Mouse (Mus musculus) CH12.LX (cell line): ENCODE results near the gene Olfr616. TPM values are rescaled to one million over a fixed set of nuclear protein-coding genes. Genes with fewer than 3 reads are reported as not detected.
"Not testable (repeated sequence)": the region's sequence is repeated elsewhere in the genome, so short reads cannot be mapped to it uniquely, and the experiment has no call there.

Experiments used
- DNase-seq: peaks from one replicate; pipeline ENCODE4 v3.0.0-alpha.2; 2013; ENCODE audit errors: extremely low read depth
- H3K27ac ChIP-seq: 2 replicates; pipeline ENCODE4 v1.5.1; 2012; ENCODE audit warnings: low read depth, mild to moderate bottlenecking, control low read depth, moderate library complexity; ENCODE audit not compliant: insufficient read depth
- H3K27me3 ChIP-seq: replicated peaks from 2 replicates; pipeline ENCODE3; 2012; ENCODE audit warnings: inconsistent platforms
- H3K36me3 ChIP-seq, 2 experiments: replicated peaks in 1 of 2; 2 replicates each; pipeline versions ENCODE3 to v1.6.1; 2012; ENCODE audit warnings: inconsistent platforms in 1 of 2, low read length in 1 of 2, mild to moderate bottlenecking in 1 of 2, mixed read lengths in 1 of 2, moderate library complexity in 1 of 2; ENCODE audit not compliant: control insufficient read depth in 1 of 2, insufficient read depth in 1 of 2
- H3K4me1 ChIP-seq, 2 experiments: 2 replicates each; pipeline ENCODE4 v1.6.1; 2012; ENCODE audit warnings: inconsistent platforms in 1 of 2, moderate library complexity in 1 of 2; ENCODE audit not compliant: insufficient read depth in 2 of 2, control insufficient read depth in 1 of 2
- H3K4me2 ChIP-seq: 2 replicates; pipeline ENCODE4 v1.6.1; 2012; ENCODE audit warnings: low read depth, mild to moderate bottlenecking, control low read depth; ENCODE audit not compliant: poor library complexity, insufficient read depth, severe bottlenecking
- H3K4me3 ChIP-seq, 3 experiments: fragments of 150-350 bp in 1 of 3; sonication (generic) in 1 of 3; replicated peaks in 1 of 3; 2 replicates each; pipeline versions ENCODE3 to v1.5.1; 2011 to 2012; ENCODE audit warnings: low read depth in 2 of 3, low read length in 2 of 3, mild to moderate bottlenecking in 2 of 3, moderate library complexity in 2 of 3, control low read depth in 1 of 3, improper control_type of control experiment in 1 of 3, inconsistent platforms in 1 of 3, mixed read lengths in 1 of 3; ENCODE audit not compliant: poor library complexity in 1 of 3
- H3K79me2 ChIP-seq: replicated peaks from 2 replicates; pipeline ENCODE4 v1.6.1; 2012; ENCODE audit warnings: mild to moderate bottlenecking, moderate library complexity; ENCODE audit not compliant: control insufficient read depth, poor library complexity, insufficient read depth, severe bottlenecking; ENCODE audit errors: extremely low read depth
- H3K9ac ChIP-seq: 2 replicates; pipeline ENCODE4 v1.6.1; 2012; ENCODE audit warnings: low read depth, mild to moderate bottlenecking, control low read depth, moderate library complexity; ENCODE audit not compliant: insufficient read depth
- H3K9me3 ChIP-seq: replicated peaks from 2 replicates; pipeline ENCODE3; 2012; ENCODE audit warnings: low read length, inconsistent platforms, mixed read lengths
- dilution Hi-C: fragments of 300-500 bp; cut with MboI; formaldehyde crosslinking; loops from 2 replicates; pipeline ENCODE4 v1.14.3; 2020; ENCODE audit warnings: low sequenced_read_pairs; ENCODE audit not compliant: extremely low pct_unique_long_range_greater_than_20kb, extremely low pct_ligation_motif_present
- in situ Hi-C: fragments of 300-500 bp; cut with MboI; formaldehyde crosslinking; loops from 3 replicates; pipeline ENCODE4 v1.14.3; 2019; ENCODE audit warnings: low sequenced_read_pairs, low pct_ligation_motif_present, low pct_unique_long_range_greater_than_20kb, mixed read lengths
- polyA plus RNA-seq: library from polyadenylated mRNA; unstranded; fragments of >175 nt; gene quantifications from 2 replicates; pipeline ENCODE4 v1.2.1, GENCODE M21; 2012; ENCODE audit warnings: low read depth; ENCODE audit not compliant: insufficient read length
- total RNA-seq, 2 experiments: library from RNA; depleted of rRNA; stranded (reverse); fragments of 300-350 nt in 1 of 2; fragments of >200 nt in 1 of 2; gene quantifications; 2 replicates each; pipeline ENCODE4 v1.2.3; 2012 to 2014

Olfr616 gene
- total and polyA plus RNA-seq, 3 experiments = not detected

GRCm38 (mm10) chr7:103520746-103521145 lies 48.2 kb downstream of the Olfr616 start, which contains the start of gene Olfr611:
Olfr611 (minus strand) TSS chr7:103520846.
- H3K4me2 ChIP-seq, dilution Hi-C loops, H3K27ac ChIP-seq, H3K79me2 ChIP-seq, H3K36me3 ChIP-seq, H3K4me3 ChIP-seq, H3K9ac ChIP-seq, in situ Hi-C loops, DNase-seq, H3K27me3 ChIP-seq, H3K9me3 ChIP-seq, H3K4me1 ChIP-seq: not testable (repeated sequence)

Other genes with a start within 250 kb of the Olfr616 start
Only the 20 nearest of the 32 such genes appear.
- not detected in 2 replicates for gene Usp17lc, start 154.1 kb downstream of the Olfr616 start, total RNA-seq (2012; rRNA removed)
- gene Usp17lc, start 154.1 kb downstream of the Olfr616 start, total RNA-seq (2014; rRNA removed) = not detected in 2 replicates
- gene Usp17lc, start 154.1 kb downstream of the Olfr616 start, polyA plus RNA-seq = not detected in 2 replicates
- gene Olfr605, start 123.7 kb downstream of the Olfr616 start, total RNA-seq (2012; rRNA removed) = not detected in 2 replicates
- gene Olfr605, start 123.7 kb downstream of the Olfr616 start, total RNA-seq (2014; rRNA removed) = not detected in 2 replicates
- gene Olfr605, start 123.7 kb downstream of the Olfr616 start, polyA plus RNA-seq = not detected in 2 replicates
- not detected in 2 replicates for gene Olfr606, start 120.1 kb downstream of the Olfr616 start, total RNA-seq (2012; rRNA removed)
- gene Olfr606, start 120.1 kb downstream of the Olfr616 start, total RNA-seq (2014; rRNA removed) = not detected in 2 replicates
- not detected in 2 replicates for gene Olfr606, start 120.1 kb downstream of the Olfr616 start, polyA plus RNA-seq
- not detected in 2 replicates for gene Olfr607, start 105.0 kb downstream of the Olfr616 start, total RNA-seq (2012; rRNA removed)
- gene Olfr607, start 105.0 kb downstream of the Olfr616 start, total RNA-seq (2014; rRNA removed) = not detected in 2 replicates
- gene Olfr607, start 105.0 kb downstream of the Olfr616 start, polyA plus RNA-seq = not detected in 2 replicates
- not detected in 2 replicates for gene Olfr608, start 99.3 kb downstream of the Olfr616 start, total RNA-seq (2012; rRNA removed)
- not detected in 2 replicates for gene Olfr608, start 99.3 kb downstream of the Olfr616 start, total RNA-seq (2014; rRNA removed)
- not detected in 2 replicates for gene Olfr608, start 99.3 kb downstream of the Olfr616 start, polyA plus RNA-seq
- gene Olfr609, start 71.1 kb downstream of the Olfr616 start, total RNA-seq (2012; rRNA removed) = not detected in 2 replicates
- gene Olfr609, start 71.1 kb downstream of the Olfr616 start, total RNA-seq (2014; rRNA removed) = not detected in 2 replicates
- not detected in 2 replicates for gene Olfr609, start 71.1 kb downstream of the Olfr616 start, polyA plus RNA-seq
- gene Olfr610, start 57.0 kb downstream of the Olfr616 start, total RNA-seq (2012; rRNA removed) = not detected in 2 replicates
- gene Olfr610, start 57.0 kb downstream of the Olfr616 start, total RNA-seq (2014; rRNA removed) = not detected in 2 replicates
- not detected in 2 replicates for gene Olfr610, start 57.0 kb downstream of the Olfr616 start, polyA plus RNA-seq
- not detected in 2 replicates for gene Olfr611, start 48.3 kb downstream of the Olfr616 start, total RNA-seq (2012; rRNA removed)
- not detected in 2 replicates for gene Olfr611, start 48.3 kb downstream of the Olfr616 start, total RNA-seq (2014; rRNA removed)
- not detected in 2 replicates for gene Olfr611, start 48.3 kb downstream of the Olfr616 start, polyA plus RNA-seq
- gene Olfr612, start 26.4 kb downstream of the Olfr616 start, total RNA-seq (2012; rRNA removed) = not detected in 2 replicates
- not detected in 2 replicates for gene Olfr612, start 26.4 kb downstream of the Olfr616 start, total RNA-seq (2014; rRNA removed)
- gene Olfr612, start 26.4 kb downstream of the Olfr616 start, polyA plus RNA-seq = not detected in 2 replicates
- not detected in 2 replicates for gene Olfr613, start 21.1 kb downstream of the Olfr616 start, total RNA-seq (2012; rRNA removed)
- not detected in 2 replicates for gene Olfr613, start 21.1 kb downstream of the Olfr616 start, total RNA-seq (2014; rRNA removed)
- not detected in 2 replicates for gene Olfr613, start 21.1 kb downstream of the Olfr616 start, polyA plus RNA-seq
- not detected in 2 replicates for gene Olfr615, start 13.1 kb downstream of the Olfr616 start, total RNA-seq (2012; rRNA removed)
- not detected in 2 replicates for gene Olfr615, start 13.1 kb downstream of the Olfr616 start, total RNA-seq (2014; rRNA removed)
- not detected in 2 replicates for gene Olfr615, start 13.1 kb downstream of the Olfr616 start, polyA plus RNA-seq
- gene Olfr617, start 3.9 kb upstream of the Olfr616 start, total RNA-seq (2012; rRNA removed) = not detected in 2 replicates
- not detected in 2 replicates for gene Olfr617, start 3.9 kb upstream of the Olfr616 start, total RNA-seq (2014; rRNA removed)
- not detected in 2 replicates for gene Olfr617, start 3.9 kb upstream of the Olfr616 start, polyA plus RNA-seq
- gene Olfr618, start 21.0 kb upstream of the Olfr616 start, total RNA-seq (2012; rRNA removed) = not detected in 2 replicates
- not detected in 2 replicates for gene Olfr618, start 21.0 kb upstream of the Olfr616 start, total RNA-seq (2014; rRNA removed)
- gene Olfr618, start 21.0 kb upstream of the Olfr616 start, polyA plus RNA-seq = not detected in 2 replicates
- gene Olfr619, start 31.4 kb upstream of the Olfr616 start, total RNA-seq (2012; rRNA removed) = not detected in 2 replicates
- not detected in 2 replicates for gene Olfr619, start 31.4 kb upstream of the Olfr616 start, total RNA-seq (2014; rRNA removed)
- not detected in 2 replicates for gene Olfr619, start 31.4 kb upstream of the Olfr616 start, polyA plus RNA-seq
- gene Olfr620, start 43.4 kb upstream of the Olfr616 start, total RNA-seq (2012; rRNA removed) = not detected in 2 replicates
- gene Olfr620, start 43.4 kb upstream of the Olfr616 start, total RNA-seq (2014; rRNA removed) = not detected in 2 replicates
- not detected in 2 replicates for gene Olfr620, start 43.4 kb upstream of the Olfr616 start, polyA plus RNA-seq
- not detected in 2 replicates for gene Olfr622, start 73.6 kb upstream of the Olfr616 start, total RNA-seq (2012; rRNA removed)
- not detected in 2 replicates for gene Olfr622, start 73.6 kb upstream of the Olfr616 start, total RNA-seq (2014; rRNA removed)
- not detected in 2 replicates for gene Olfr622, start 73.6 kb upstream of the Olfr616 start, polyA plus RNA-seq
- gene Olfr623, start 94.6 kb upstream of the Olfr616 start, total RNA-seq (2012; rRNA removed) = not detected in 2 replicates
- gene Olfr623, start 94.6 kb upstream of the Olfr616 start, total RNA-seq (2014; rRNA removed) = not detected in 2 replicates
- gene Olfr623, start 94.6 kb upstream of the Olfr616 start, polyA plus RNA-seq = not detected in 2 replicates
- not detected in 2 replicates for gene Olfr624, start 102.0 kb upstream of the Olfr616 start, total RNA-seq (2012; rRNA removed)
- gene Olfr624, start 102.0 kb upstream of the Olfr616 start, total RNA-seq (2014; rRNA removed) = not detected in 2 replicates
- not detected in 2 replicates for gene Olfr624, start 102.0 kb upstream of the Olfr616 start, polyA plus RNA-seq
- not detected in 2 replicates for gene Olfr625-ps1, start 113.6 kb upstream of the Olfr616 start, total RNA-seq (2012; rRNA removed)
- gene Olfr625-ps1, start 113.6 kb upstream of the Olfr616 start, total RNA-seq (2014; rRNA removed) = not detected in 2 replicates
- gene Olfr625-ps1, start 113.6 kb upstream of the Olfr616 start, polyA plus RNA-seq = not detected in 2 replicates
- gene Olfr243, start 145.5 kb upstream of the Olfr616 start, total RNA-seq (2012; rRNA removed) = not detected in 2 replicates
- not detected in 2 replicates for gene Olfr243, start 145.5 kb upstream of the Olfr616 start, total RNA-seq (2014; rRNA removed)
- 0.05 TPM in 1 of 2 replicates, not detected in the other for gene Olfr243, start 145.5 kb upstream of the Olfr616 start, polyA plus RNA-seq